ENCODE assay signal across 10 mouse cellular contexts in genomic region chr19:40754311-40754710, GRCm38 (mm10). TPM values are rescaled to one million over a fixed set of nuclear protein-coding genes. Genes with fewer than 3 reads are reported as not detected.
DNase-seq lines count a peak whose midpoint lies in the region; ATAC-seq and TF ChIP-seq lines count a peak whose summit lies in the region.
"Had no signal": no experiment of that assay in that cellular context is flagged by ENCODE, and none has a peak within 500 bp of the region (broad histone marks: within the 10 kb centered on the region; RNA-seq: fewer than 3 reads in every experiment).

No protein-coding gene starts in this region.

- DNase-seq in heart, postnatal 14 days, result peak; percentile 17 to 42
- DNase-seq in heart, adult 9 months (ENCODE audit: low spot score in 2 of 2), result no peak
- peak; percentile 89 for DNase-seq in CD4-positive, CD25-positive, alpha-beta regulatory T cell, adult 2 months (ENCODE audit: low read depth, low spot score)
- peak; percentile 12 for DNase-seq in midbrain, postnatal 0 days (ENCODE audit: low spot score)
- DNase-seq in thymus, postnatal 36 days, result peak; percentile 68 to 74
- DNase-seq in cerebellum, adult 9-11 months, result no peak

- intact Hi-C loops in heart, postnatal 14 days (cut with DNase I), result loop anchor here (5.0 kb wide), 1 partner anchor 263 kb away; no protein-coding TSS in a partner anchor

- 79% methylated on average over 2 of the region's 2 CpGs for WGBS in midbrain, postnatal 0 days

- H3K27me3 ChIP-seq in midbrain, postnatal 0 days (ENCODE audit: insufficient read depth, low read length), result no peaks in the 10 kb centered on the region
- H3K27me3 ChIP-seq: embryonic facial prominence, embryonic 15.5 days had no signal

- H3K9ac ChIP-seq in midbrain, postnatal 0 days (replicated peaks; ENCODE audit: low read length, poor library complexity, severe bottlenecking), result no peak overlapping the region
- H3K9ac ChIP-seq: embryonic facial prominence, embryonic 15.5 days; lung, embryonic 15.5 days had no signal

- no peak overlapping the region for H3K27ac ChIP-seq in midbrain, postnatal 0 days (ENCODE audit: low read depth, low read length)
- H3K27ac ChIP-seq: embryonic facial prominence, embryonic 15.5 days; lung, embryonic 15.5 days had no signal

- no peaks in the 10 kb centered on the region for H3K4me1 ChIP-seq in midbrain, postnatal 0 days (ENCODE audit: insufficient read depth, low read length)
- H3K4me1 ChIP-seq: embryonic facial prominence, embryonic 15.5 days had no signal

- no peak overlapping the region for H3K4me2 ChIP-seq in midbrain, postnatal 0 days (ENCODE audit: low read depth, low read length, poor library complexity, severe bottlenecking)
- H3K4me2 ChIP-seq: embryonic facial prominence, embryonic 15.5 days; lung, embryonic 15.5 days had no signal

- no peaks in the 10 kb centered on the region for H3K36me3 ChIP-seq in midbrain, postnatal 0 days (ENCODE audit: insufficient read depth, low read length)
- H3K36me3 ChIP-seq: embryonic facial prominence, embryonic 15.5 days; lung, embryonic 15.5 days had no signal

- peak; percentile 59 for ATAC-seq in activated CD4-positive, CD25-positive, alpha-beta regulatory T cell, adult 4 months
- peak; percentile 84 for ATAC-seq in granulocyte monocyte progenitor cell, adult 5-6 weeks (replicated peaks; ENCODE audit: poor library complexity, severe bottlenecking)
- ATAC-seq in midbrain, postnatal 0 days (ENCODE audit: low FRiP score), result no peak

- peak; percentile 60 for TF ChIP-seq CTCF in midbrain, postnatal 0 days (IDR thresholded peaks at IDR 0.05)

- H3K4me3 ChIP-seq in midbrain, postnatal 0 days (ENCODE audit: low read depth, low read length), result no peak overlapping the region
- H3K4me3 ChIP-seq: embryonic facial prominence, embryonic 15.5 days; lung, embryonic 15.5 days had no signal

- H3K9me3 ChIP-seq in midbrain, postnatal 0 days (ENCODE audit: low read length), result no peaks in the 10 kb centered on the region
- H3K9me3 ChIP-seq: embryonic facial prominence, embryonic 15.5 days; lung, embryonic 15.5 days had no signal

RNA-seq across cellular contexts. Expression of gene Cc2d2b, which starts 5.8 kb away (rescaled TPM):
- not detected for total RNA-seq in heart, postnatal 14 days (2021)
- 1 to 10 TPM; 1.0 to 2.2 TPM for polyA plus RNA-seq in activated CD4-positive, CD25-positive, alpha-beta regulatory T cell, adult 4 months (2017; shearing (Covaris generic))
- not detected in 2 replicates for total RNA-seq in granulocyte monocyte progenitor cell, adult 5-6 weeks (2014; fragmentation: Nextera tagmentation)
- 0.09 and 0.15 TPM in 2 replicates for total RNA-seq in granulocyte monocyte progenitor cell, adult 5-6 weeks (2017)
- total RNA-seq in midbrain, postnatal 0 days (2014; rRNA removed), result 0.57 TPM in 1 of 2 replicates, not detected in the other
- 0.28 and 0.31 TPM in 2 replicates for polyA plus RNA-seq in midbrain, postnatal 0 days (2015; fragmentation: Nextera tagmentation; extraction: Ambion mirVana)
- polyA plus RNA-seq: embryonic facial prominence, embryonic 15.5 days had no signal

Comparison
In these comparisons a context has a peak if more than half of its experiments do, and no peak if none do; other contexts are left out.
1. DNase-seq: peak in heart, postnatal 14 days (2 of 2), CD4-positive, CD25-positive, alpha-beta regulatory T cell, adult 2 months (single experiment), midbrain, postnatal 0 days (single experiment) and thymus, postnatal 36 days (2 of 2); none in heart, adult 9 months (0 of 2) and cerebellum, adult 9-11 months (single experiment).